Mouse (Mus musculus): ENCODE data around the gene Svbp.

DNA sequence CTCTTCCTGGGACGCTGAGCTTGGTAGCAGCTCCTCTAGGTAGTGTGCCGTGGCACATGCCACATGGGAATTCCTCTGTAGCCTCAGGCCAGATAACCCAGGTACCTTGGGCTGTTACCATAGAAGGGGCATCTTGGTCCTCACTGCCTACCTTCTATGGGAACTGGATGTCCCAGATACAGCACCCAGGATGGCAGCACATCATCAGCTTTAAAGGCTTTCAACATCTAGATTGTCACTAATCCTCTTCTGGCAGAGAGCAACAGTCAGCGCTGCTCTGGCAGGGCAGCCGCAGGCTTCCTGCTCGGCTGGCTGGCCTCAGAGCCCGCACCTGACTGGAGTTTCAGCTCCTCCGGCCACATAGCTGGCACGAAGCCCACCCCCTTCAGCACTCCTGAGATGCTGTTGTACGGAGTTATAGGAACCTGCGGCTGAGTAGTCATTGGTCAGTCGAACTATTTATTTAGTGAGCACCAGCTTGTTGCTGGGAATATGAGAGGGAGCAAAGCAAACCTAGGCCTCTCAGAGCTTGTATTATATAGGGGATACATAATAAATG is 53.4 kb downstream of the Svbp start:
- TF ChIP-seq CTCF (IDR thresholded peaks at IDR 0.05; ENCODE audit: insufficient read depth, low read depth, low read length) (no peak), POLR2A (IDR thresholded peaks at IDR 0.05; ENCODE audit: insufficient read depth, low read depth, low read length) (no peak)

Measured in olfactory bulb, adult 2 months (tissue).